Mouse (Mus musculus) T-helper 17 cell (primary cell): ENCODE results near the gene 1700001O22Rik.

Experiments used
- in situ Hi-C, 2 experiments: fragments of 300-600 bp; cut with MboI, MseI; formaldehyde crosslinking; loops; 1 replicate in 1 of 2; 2 replicates in 1 of 2; pipeline ENCODE4 v1.15.1; 2025; ENCODE audit warnings: high pct_unique_total_duplicates in 2 of 2

The 1700001O22Rik gene

DNA sequence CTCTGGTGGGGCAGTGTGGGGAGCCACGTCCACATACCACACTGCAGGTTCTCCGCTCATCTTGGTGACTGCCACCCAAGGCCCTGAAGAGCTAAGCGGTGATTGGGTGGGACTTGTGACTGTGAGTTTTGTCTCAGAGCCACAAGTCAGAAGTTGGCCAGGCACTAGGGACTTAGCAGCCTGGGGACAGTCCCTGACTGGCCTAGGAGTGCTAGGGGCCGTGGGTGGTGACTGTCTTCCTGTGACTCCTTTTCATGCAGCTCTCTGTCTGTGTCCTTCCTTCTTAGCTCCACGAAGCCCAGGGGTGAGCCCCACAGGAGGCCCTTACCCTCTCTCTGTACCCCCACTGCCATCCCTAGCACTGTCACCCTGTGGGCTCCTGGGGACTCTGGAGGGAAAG, 16.4 kb upstream of the 1700001O22Rik start:
- in situ Hi-C loops, result loop anchor here in 1 of 2 experiments (10.0 kb wide), 1 partner anchor 755 kb away; no protein-coding TSS in a partner anchor

DNA sequence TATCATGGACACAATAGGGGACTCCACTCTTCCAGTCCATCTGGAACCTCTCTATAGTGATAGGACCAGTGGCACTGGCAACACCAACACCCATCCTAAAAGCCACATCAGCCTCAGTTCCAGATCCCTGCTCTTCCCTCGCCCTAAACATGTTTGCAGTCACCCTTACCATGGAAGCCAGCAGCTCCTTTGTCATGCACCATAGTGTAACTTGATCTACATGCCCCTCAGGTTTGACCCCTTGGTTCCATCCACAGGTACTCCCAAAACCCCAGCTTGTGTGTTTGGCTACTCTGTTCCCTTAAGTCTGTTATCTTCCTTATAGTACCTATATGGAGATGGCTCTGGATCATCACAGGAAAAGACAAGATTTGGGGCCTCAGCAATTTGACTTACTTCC, 12.9 kb upstream of the 1700001O22Rik start:
- in situ Hi-C loops, result no loop called here

- in situ Hi-C loops, result no loop called here
Measured at GRCm38 (mm10) chr2:30810573-30810972, 7.1 kb upstream of the 1700001O22Rik start.

DNA sequence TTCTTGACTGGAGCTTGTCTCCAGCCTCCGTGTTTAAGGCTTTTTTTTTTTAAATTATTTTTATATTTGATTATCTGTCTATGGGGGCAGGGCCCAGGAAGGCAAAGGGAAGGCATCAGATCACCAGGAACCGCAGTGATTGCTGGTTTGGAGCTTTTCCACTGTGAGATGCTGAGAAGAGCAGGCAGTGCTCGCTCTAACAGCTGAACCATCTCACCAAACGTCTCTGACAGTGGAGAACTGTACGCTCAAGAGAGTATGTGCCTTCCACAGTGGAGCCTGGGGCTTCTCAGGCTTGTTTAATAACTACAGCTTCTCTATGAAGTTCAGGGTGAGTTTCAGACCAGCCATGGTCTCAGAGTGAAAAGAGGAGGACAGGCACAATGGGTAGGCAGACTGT, 6.0 kb upstream of the 1700001O22Rik start:
- in situ Hi-C loops, result loop anchor here in 1 of 2 experiments (10.0 kb wide), 1 partner anchor 765 kb away; the partner anchor contains the start of gene Wdr34

- in situ Hi-C loops, result loop anchor here in 1 of 2 experiments (10.0 kb wide), 1 partner anchor 763 kb away; the partner anchor contains the start of gene Wdr34
Measured at GRCm38 (mm10) chr2:30808296-30808655, 4.8 kb upstream of the 1700001O22Rik start.

DNA sequence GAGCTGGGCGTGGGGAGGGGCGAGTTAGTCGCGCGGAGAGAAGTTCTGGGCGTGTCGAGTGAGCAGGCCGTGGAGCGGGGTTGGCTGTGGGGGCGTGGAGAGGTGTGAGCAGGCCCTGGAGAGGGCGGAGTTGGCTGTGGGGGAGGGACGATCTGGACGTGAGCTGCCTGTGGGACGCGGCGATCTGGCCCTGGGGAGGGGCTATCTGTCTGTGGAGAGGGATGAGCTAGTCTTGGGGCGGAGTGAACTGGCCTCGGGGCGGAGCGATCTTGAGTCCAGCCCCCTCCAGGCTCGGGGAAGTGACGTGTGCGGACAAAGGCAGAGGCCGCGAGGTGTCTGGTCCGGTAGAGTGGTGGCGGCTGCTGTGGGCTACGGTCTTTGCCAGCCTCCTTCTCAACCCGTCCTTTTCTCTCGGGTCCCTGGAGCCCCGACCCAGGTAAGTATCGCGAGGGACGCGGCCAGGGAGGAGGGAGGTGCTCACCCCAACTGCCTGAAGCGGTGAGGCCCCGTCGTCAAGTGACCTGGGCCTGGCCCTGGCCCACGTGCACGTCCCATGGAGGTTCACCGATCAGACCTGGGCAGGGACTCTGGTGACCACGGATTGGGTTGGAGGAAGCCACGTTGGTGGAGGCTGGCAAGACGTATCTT, 4.3 kb upstream of the 1700001O22Rik start, which contains the start of gene Ntmt1:
Ntmt1 (plus strand) TSS at position 179 of the 648 bp plus-strand sequence.
- in situ Hi-C loops, result loop anchor here in 1 of 2 experiments (10.0 kb wide), 1 partner anchor 763 kb away; the partner anchor contains the start of gene Wdr34

DNA sequence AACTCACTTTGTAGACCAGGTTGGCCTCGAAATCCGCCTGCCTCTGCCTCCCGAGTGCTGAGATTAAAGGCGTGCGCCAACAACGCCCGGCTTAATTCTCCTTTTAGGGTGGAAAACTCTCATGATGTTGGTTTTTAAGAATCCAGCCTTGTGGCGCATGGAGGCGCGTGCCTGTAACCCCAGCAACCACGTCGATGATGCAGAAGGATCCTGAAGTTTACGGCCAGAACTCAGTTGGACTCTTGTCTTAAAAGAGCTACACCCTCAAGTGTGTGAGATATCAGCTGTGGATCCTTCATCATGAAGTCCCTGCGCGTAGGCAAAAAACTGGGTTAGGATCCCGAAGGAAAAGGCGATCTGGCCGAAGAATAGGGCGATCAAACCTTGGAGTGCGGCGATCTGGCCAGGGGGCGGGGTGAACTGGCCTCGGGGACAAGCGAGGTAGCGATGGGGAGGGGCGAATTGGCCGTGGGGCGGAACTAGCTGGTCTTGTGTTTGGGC, 3.7 kb upstream of the 1700001O22Rik start:
- in situ Hi-C loops, result loop anchor here in 1 of 2 experiments (10.0 kb wide), 1 partner anchor 762 kb away; the partner anchor contains the start of gene Wdr34

DNA sequence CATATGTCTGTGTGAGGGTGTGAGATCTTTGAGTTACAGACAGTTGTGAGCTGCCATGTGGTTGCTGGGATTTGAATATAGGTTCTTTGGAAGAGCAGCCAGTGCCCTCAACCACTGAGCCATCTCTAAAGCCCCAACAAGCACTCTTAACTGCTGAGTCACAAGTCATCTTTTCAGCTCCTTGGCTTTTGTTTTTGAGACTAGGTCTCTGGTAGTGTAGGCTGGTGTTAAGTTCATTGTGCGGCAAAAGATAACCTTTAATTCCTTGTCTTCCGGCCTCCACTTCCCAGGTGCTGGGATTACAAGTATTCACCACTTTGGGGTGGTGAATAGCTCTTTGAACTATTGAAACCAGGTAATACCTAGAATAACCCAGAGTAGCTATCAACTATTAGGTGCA, 2.5 kb upstream of the 1700001O22Rik start:
- in situ Hi-C loops, result loop anchor here in 1 of 2 experiments (10.0 kb wide), 1 partner anchor 761 kb away; the partner anchor contains the start of gene Wdr34

DNA sequence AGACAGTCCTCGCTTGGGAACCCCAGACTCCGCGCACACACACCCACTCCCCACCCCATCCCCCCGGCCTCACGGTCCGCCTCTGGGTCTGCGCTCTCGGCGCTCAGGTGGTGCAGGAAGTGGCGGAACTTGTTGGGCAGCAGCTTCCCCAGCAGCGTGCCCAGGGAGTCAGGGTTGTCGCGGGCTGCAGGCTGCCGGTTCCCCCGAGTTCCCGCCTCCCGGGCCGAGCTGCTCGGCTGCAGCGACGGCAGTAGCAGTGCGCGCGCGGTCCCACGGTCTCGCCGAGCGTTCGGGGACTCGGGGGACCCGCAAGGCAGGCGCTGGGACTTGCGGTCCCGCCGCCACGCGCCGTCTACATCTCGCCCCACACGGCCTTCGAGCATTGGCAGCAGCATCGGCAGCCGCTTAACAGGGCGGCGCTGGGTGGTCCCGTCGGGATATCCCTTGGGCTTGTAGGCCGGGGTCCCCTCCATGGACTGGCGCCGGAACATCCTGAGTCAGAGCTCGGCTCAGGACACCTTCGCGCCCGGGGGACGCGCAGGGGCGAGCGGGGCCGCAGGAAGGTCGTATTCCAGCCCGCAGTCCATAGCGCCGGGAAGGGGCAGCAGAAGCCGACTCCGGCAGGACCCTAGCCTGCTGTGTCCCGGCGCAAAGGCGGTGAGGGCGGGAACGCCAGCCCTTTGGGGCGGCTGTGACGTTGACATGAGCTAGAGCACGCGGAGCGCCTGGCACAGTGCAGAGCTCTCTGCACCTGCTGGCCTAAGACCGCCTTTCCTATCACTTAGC, 2.2 kb downstream of the 1700001O22Rik start:
- in situ Hi-C loops, result loop anchor here in 1 of 2 experiments (10.0 kb wide), 1 partner anchor 756 kb away; the partner anchor contains the start of gene Wdr34

- in situ Hi-C loops, result loop anchor here in 1 of 2 experiments (10.0 kb wide), 1 partner anchor 756 kb away; the partner anchor contains the start of gene Wdr34
Measured at GRCm38 (mm10) chr2:30800671-30801066, 2.8 kb downstream of the 1700001O22Rik start.

DNA sequence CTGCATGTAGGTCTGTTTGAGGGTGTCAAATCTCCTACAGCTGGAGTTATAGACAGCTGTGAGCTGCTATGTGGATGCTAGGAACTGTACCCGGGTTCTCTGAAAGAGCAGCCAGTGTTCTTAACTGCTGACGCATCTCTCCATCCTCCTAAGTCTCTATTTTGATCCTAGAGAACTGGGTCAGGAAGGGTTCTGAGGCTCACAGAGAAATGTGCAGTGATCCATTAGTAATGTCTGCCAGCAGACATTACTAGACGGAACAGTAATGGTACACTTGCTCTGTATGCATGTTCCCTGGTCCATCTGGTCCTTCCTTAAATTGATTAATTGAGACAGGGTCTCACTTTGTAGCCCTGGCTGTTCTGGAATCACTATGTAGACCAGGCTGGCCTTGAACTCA, 4.0 kb downstream of the 1700001O22Rik start:
- in situ Hi-C loops, result loop anchor here in 1 of 2 experiments (5.0 to 10.0 kb wide), 2 partner anchors 335 to 367 kb away; no protein-coding TSS in a partner anchor

DNA sequence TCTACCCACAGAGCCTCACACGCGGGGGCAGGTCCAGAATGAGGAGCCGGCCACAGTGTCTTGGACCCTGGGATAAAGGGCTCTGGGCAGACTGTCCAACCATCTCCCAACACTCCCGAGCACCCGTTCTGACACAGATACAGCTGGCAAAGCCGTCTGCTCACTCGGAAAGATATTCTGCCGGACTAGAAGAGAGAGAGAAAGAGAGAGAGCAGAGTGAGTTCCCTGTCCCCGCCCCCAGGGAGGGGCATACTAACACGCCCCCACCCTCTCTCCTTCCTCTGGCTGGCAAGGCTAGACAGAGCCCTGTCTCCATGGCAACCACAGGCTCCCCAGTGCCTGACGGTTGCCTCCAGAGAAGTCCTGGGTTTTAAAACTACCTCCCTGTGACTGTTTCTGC, 7.1 kb downstream of the 1700001O22Rik start:
- in situ Hi-C loops, result loop anchor here in 1 of 2 experiments (5.0 to 10.0 kb wide), 2 partner anchors 332 to 364 kb away; no protein-coding TSS in a partner anchor

DNA sequence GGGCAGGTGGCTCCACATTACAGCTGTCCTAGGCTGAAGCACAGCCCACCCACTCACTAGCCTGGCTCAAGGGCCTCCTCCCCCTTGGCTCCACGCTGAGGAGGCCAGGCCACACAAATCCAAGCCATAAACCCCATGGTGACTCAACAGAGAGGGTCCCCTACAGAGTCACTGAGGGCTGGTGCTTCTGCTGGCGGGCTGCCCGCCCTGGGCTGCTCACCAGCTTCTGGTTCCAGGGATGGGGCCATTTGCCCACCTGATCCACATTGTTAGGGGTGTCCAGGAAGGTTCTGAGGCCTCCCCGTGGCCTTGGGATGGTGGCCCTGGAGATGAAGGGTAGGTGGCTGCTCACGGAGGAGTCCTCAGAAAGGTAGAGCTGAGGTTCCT, 7.6 kb downstream of the 1700001O22Rik start:
- in situ Hi-C loops, result loop anchor here in 1 of 2 experiments (5.0 to 10.0 kb wide), 2 partner anchors 331 to 364 kb away; no protein-coding TSS in a partner anchor

GRCm38 (mm10) chr2:30795271-30795888, 8.1 kb downstream of the 1700001O22Rik start:
- in situ Hi-C loops, result loop anchor here in 1 of 2 experiments (5.0 to 10.0 kb wide), 2 partner anchors 331 to 363 kb away; no protein-coding TSS in a partner anchor

- in situ Hi-C loops, result loop anchor here (5.0 to 10.0 kb wide), 3 partner anchors 330 to 362 kb away; no protein-coding TSS in a partner anchor
Measured at GRCm38 (mm10) chr2:30794179-30795108, 9.0 kb downstream of the 1700001O22Rik start.

- in situ Hi-C loops, result loop anchor here (5.0 to 10.0 kb wide), 2 partner anchors 327 to 355 kb away; no protein-coding TSS in a partner anchor
Measured at GRCm38 (mm10) chr2:30792061-30792460, 11.4 kb downstream of the 1700001O22Rik start.

- in situ Hi-C loops, result no loop called here
Measured at GRCm38 (mm10) chr2:30787466-30787865, 16.0 kb downstream of the 1700001O22Rik start.

DNA sequence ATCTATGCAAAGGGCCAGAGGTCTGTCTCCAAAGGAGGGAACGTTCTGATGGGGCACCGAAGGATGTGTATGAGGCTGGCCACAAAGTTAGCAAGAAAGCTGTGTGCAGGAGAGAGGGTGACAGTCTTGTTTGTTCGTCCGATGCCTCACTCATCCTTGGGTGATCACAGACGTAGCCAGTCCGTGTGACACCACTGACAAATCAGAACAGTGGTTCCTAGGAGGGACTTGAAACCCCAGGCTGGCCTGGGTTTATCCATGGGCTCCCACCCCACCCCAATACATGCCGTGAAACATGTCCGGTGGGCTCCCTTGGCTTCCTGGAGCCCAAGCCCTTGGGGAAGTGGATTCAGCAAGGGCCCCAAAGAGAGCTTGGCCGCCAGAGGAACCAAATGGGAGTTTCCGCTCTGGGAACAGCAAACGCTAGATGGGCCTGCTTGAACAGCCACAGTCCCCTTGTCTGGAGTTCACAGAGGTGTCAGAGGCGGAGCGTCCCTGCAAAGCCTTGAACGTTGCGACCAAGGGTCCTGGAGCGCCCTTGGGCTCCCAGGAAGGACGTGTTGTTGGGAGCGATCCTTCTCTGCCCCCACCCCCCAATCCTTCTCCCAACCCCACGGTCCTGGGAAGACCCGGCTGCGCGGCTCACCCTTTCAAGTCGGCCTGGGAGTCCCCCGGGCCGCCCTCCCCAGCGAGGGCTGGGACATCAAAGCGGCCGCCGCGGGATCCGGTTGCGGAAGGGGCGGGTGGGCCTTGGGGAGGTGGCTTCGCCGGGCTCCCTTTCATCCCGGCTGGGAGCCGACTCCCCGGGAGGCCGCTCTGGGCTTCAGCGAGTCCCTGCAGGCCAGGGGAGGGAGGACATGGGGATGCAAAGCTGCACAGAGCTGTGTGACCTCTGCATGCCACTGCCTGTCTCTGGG, 19.1 kb downstream of the 1700001O22Rik start:
- in situ Hi-C loops, result no loop called here

DNA sequence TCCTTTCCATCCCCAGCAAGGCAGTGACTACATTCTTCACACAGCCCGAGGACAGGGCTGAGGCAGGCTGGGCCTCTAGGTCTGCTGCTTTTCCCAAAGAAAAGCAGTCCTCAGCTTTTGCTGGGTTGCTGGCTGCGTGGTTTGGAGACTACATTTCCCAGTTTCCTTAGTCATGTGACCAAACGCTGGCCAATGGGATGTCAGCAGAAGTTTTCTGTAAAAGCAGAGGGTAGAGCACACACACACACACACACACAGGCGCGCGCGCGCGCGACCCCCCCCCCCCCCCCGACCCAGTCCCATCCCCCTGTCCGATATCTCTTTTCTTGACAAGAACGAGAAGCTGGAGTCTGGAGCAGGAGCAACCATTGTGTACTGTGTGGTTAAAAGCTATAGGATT, 20.1 kb downstream of the 1700001O22Rik start:
- in situ Hi-C loops, result no loop called here
